Mouse (Mus musculus) testis, postnatal 10 days (tissue): ENCODE results near the gene Slc26a10.

Source experiments
- DNase-seq: peaks from one replicate; pipeline ENCODE4 v3.0.0; 2021; ENCODE audit warnings: low spot score

Gene Slc26a10

GRCm38 (mm10) chr10:127179871-127180694 is at the start of gene Slc26a10:
Slc26a10 (minus strand) TSS chr10:127180645.
- DNase-seq: no peak

GRCm38 (mm10) chr10:127228897-127229296 is 48.5 kb upstream of the Slc26a10 start:
- no peak for DNase-seq

DNA sequence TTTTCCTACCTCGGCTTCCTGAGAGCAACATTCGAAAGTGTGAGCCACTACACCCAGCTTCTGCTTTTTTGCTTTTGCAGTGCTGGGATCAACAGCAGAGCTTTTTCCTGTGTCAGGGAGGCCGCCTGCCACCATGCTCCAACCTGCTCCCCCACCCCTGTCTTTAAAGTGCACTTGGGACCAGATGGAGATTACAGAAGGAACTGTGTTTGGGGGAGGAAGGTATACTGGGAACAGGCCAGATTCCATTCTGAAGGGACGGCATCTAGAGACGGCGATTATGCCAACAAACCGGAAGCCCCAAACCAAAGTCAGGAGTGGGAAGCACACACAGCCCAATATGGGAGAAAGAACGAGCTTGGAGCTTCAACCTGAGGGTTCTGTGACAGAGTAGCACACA is 46.7 kb upstream of the Slc26a10 start:
- DNase-seq: no peak

GRCm38 (mm10) chr10:127226318-127226895 is 46.0 kb upstream of the Slc26a10 start:
- peak; percentile 72 for DNase-seq

- DNase-seq: peak; percentile 40
These were observed 45.3 kb upstream of the Slc26a10 start for GRCm38 (mm10) chr10:127225732-127226131.

DNA sequence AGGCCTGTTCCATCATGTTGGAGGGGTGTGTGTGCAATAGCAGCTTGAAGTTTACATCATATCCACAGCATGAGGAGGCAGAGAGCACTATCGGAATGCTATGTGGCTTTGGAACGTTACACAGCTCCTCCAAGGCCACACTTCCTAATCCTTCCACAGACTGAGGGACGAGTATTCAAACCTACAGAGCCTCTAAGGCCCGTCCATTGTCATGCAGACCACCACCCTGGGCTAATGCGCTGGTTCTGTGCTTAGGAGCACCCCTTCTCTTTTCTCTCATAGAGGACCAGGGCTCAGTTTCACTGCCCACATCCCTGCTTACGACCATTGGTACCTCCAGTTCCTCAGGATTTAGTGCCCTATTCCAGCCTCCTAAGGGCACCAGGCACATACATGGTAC is 44.8 kb upstream of the Slc26a10 start:
- no peak for DNase-seq

DNA sequence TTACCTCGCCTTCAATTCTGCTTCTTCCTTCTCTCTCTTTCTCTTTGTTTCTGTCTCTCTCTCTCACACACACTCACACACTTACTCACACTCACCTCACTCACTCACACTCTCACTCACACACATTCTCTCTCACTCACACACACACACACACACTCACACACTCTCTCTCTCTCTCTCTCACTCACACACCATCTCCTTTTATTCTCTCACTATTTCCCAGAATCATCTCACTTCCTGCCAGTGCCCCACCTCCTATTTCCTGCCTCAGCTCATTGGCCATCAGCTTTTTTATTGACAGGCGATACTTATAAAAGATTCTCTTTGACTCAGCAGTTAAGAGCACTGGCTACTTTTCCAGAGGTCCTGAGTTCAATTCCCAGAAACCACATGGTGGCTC is 37.9 kb upstream of the Slc26a10 start:
- DNase-seq: no peak

DNA sequence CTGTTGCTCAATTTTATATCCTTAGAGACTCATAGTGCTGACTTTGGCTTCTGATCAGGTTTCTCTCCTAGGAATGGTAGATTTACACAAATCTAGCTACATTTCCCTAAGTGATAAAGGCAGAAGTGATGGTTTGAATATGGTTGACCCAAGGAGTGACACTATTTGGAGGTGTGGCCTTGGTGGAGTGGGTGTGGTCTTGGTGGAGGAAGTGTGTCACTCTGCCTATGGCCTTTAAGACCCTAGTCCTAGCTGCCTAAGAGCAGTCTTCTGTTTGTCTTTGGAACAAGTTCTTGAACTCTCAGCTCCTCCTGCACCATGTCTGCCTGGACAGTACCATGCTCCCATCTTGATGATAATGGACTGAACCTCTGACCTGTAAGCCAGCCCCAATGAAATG is 36.7 kb upstream of the Slc26a10 start:
- DNase-seq: no peak

- DNase-seq: no peak
These were observed 36.0 kb upstream of the Slc26a10 start for GRCm38 (mm10) chr10:127216456-127216855.

DNA sequence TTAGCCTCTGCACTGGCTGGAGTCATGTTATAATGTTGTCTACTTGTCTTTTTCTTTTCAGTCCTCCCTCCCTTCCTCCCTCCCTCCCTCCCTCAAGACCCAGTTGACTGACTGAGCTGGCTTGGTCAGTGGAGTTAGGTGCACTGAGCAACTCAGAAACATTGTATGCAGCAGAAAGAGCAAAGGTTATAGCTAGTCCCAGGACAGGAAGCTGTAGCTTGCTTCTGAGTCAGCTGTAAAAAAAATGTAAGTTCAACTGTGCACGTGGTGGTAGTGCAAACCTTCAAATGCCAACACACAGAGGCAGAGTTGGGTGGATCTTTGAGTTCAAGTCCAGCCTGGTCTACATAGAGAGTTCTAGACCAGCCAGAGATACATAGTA is 34.0 kb upstream of the Slc26a10 start:
- DNase-seq: no peak

DNA sequence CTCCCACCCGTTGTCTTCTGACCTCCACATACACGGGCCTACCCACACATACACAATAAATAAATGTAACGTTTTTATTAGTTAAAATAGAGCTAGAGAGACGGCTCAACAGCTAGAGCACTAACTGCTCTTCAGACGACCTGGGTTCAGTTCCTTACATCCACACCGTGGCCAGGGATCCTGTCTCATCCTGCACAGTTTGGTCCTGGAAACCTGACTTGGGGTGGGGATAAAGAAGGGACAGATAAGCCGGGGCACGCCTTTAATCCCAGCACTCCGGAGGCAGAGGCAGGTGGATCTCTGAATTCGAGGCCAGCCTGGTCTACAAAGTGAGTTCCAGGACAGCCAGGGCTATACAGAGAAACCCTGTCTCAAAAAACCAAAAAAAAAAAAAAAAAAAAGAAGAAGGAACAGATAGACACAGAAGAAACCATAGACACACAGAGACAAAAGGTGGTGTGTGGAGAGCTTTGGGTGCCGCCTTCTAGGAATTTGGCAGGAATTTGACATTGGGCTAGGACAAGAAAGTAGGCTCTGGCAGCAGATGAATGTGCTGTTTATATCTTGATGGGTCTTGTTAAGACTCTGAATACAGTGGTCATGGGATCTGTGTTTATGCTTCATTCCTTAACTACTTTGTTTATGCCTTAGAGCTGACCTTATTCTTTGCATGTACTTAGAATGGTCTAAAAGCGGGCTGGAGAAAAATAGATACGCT is 33.4 kb upstream of the Slc26a10 start:
- no peak for DNase-seq

DNA sequence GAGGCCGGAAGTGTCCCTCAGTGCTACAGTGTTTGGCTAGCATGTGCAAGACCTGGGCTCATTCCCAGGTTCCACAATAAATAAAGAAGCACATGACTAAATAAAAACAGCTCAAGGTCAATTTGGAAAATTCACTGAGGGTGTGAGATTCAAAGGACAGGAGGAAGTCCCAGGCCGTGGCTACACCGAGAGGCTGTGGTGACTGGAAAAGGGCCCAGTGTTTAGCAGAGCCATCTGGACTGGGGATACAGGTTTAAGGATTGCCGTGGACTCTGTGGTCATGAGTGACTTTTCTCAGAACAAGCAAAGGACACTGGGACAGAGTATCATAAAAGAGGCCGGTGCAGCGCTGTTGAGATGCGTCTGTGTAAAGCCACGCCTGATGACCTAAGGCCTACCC is 32.8 kb upstream of the Slc26a10 start:
- no peak for DNase-seq

DNA sequence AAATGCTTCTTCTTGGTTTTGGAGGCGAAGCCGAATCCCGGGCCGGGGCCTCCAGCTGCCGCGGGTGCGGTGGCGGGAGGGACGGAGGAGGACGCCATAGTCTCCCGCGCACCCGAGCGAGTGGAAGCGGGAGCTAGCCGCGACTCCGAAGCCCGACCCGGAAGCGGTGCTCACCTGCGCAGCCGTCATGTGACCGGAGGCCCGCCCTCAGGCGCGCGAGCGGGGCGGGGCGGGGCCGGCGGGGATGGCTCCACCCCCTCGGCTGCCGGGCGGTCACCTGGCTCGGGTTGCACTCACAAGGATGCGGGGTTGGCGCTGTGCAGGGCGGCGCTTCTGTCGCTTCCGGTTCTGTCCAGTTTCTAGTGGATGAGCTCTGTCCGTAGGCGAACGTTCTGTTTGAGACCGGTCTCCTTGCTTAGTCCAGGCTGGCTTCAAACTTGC is 31.0 kb upstream of the Slc26a10 start, which contains the start of gene Pip4k2c:
Gene Pip4k2c, minus strand, starts transcription at position 172 of the 441 bp plus-strand sequence.
- peak; percentile 96 for DNase-seq

- DNase-seq: no peak
These were observed 30.5 kb upstream of the Slc26a10 start for GRCm38 (mm10) chr10:127210961-127211405.

- no peak for DNase-seq
These were observed 29.6 kb upstream of the Slc26a10 start for GRCm38 (mm10) chr10:127209928-127210570.

- no peak for DNase-seq
These were observed 28.5 kb upstream of the Slc26a10 start for GRCm38 (mm10) chr10:127208921-127209320.

DNA sequence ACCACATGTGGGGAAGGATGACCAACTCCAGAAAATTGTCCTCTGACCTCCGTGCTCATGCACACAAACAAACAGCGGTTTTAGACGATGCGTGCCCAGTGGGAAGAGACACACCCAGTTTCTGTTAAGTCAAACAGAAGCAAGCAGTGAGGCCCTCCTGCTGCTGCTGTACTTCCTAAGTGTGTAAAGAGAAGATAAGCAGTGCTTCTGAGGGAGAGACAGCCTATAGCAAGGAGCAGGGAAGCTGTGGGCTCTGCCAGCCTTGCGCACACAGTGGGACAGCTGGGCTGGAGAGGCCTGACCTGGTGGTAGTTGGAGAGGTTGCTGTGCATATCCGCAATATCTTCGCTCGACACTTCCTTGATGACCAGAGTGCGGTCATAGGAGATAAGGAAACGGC is 24.9 kb upstream of the Slc26a10 start:
- DNase-seq: no peak

GRCm38 (mm10) chr10:127204589-127204988 is 24.1 kb upstream of the Slc26a10 start:
- DNase-seq: no peak

DNA sequence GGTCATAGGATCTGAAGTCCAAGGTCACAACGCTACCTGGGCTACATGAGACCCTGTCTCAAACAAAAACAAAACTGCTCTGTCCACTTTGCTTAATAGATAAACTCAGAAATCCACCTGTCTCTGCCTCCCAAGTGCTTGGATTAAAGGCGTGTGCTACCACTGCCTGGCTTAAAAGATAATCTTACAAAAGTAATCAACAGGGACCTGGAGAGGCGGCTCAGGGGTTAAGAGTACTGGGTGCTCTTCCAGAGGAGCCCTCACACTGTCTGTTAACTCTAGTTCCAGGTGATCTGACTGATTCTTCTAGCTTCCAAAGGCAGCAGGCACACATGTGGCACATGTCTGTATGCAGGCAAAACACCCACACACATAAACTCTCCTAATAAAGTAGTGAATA is 22.7 kb upstream of the Slc26a10 start:
- DNase-seq: no peak

- DNase-seq: no peak
These were observed 19.8 kb upstream of the Slc26a10 start for GRCm38 (mm10) chr10:127200279-127200678.

- no peak for DNase-seq
These were observed 19.0 kb upstream of the Slc26a10 start for GRCm38 (mm10) chr10:127199474-127199873.

GRCm38 (mm10) chr10:127199068-127199467 is 18.6 kb upstream of the Slc26a10 start:
- no peak for DNase-seq
